8 mouse cellular contexts compared by ENCODE assay signal in the genomic region with DNA sequence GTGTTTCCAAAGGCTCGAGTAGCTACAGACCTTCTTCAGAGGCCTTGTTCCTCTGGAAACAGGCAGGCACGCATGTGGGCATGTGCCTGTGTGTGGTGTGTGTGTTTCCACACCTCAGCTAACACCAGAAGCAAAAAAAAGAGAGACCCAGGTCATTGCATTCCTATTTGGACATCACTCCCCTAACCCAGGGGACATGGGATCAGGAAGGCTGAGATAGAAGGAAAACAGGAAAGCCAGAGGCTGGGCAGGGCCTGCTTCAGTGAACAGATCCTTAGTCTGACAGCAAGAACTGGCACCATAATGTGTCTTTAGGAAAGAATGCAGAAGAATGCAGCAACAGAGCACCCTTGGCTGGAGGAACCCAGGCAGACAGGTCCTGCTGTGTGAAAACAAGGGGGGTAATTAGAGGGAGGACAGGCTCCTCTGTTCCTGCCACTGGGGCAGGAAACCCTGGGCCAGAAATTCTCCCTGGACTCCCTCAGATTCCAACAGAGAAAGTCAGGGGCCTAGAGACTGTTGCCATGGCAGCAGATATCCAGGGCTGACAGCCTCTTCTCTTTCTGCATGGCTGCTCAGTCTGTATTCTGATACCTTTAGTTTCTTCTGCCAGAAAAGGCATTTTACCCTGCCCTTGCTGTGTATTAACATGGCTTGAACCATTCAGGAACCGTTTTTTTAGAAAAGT. TPM values are rescaled to one million over a fixed set of nuclear protein-coding genes. Genes with fewer than 3 reads are reported as not detected.
DNase-seq lines count a peak whose midpoint lies in the region; ATAC-seq and TF ChIP-seq lines count a peak whose summit lies in the region.
"Not testable (repeated sequence)": the region's sequence is repeated elsewhere in the genome, so short reads cannot be mapped to it uniquely, and the experiment has no call there.
"Had no signal": no experiment of that assay in that cellular context is flagged by ENCODE, and none has a peak within 500 bp of the region (broad histone marks: within the 10 kb centered on the region; RNA-seq: fewer than 3 reads in every experiment).

No protein-coding gene starts in this region.

- H3K4me3 ChIP-seq in forebrain, embryonic 10.5 days; forebrain, embryonic 16.5 days (replicated peaks; ENCODE audit: low read length); hindbrain, embryonic 13.5 days; kidney, embryonic 15.5 days (replicated peaks); midbrain, embryonic 11.5 days (ENCODE audit: low read depth, low read length); midbrain, postnatal 0 days (ENCODE audit: low read depth, low read length): not testable (repeated sequence)

- not testable (repeated sequence) for H3K4me2 ChIP-seq in forebrain, embryonic 16.5 days (ENCODE audit: low read length); hindbrain, embryonic 13.5 days; kidney, embryonic 15.5 days; midbrain, embryonic 11.5 days; midbrain, postnatal 0 days (ENCODE audit: low read depth, low read length, poor library complexity, severe bottlenecking)

- TF ChIP-seq CTCF in midbrain, postnatal 0 days (IDR thresholded peaks at IDR 0.05), result not testable (repeated sequence)

- peak overlapping the region; percentile 70 for H3K27ac ChIP-seq in forebrain, embryonic 10.5 days
- H3K27ac ChIP-seq in forebrain, embryonic 16.5 days (ENCODE audit: low read length); kidney, embryonic 15.5 days; midbrain, embryonic 11.5 days (ENCODE audit: low read depth, low read length): not testable (repeated sequence)
- peak overlapping the region; percentile 69 for H3K27ac ChIP-seq in hindbrain, embryonic 13.5 days
- H3K27ac ChIP-seq in midbrain, postnatal 0 days (ENCODE audit: low read depth, low read length), result peak overlapping the region; percentile 57

- DNase-seq in forebrain, embryonic 10.5 days (ENCODE audit: extremely low spot score, low spot score); midbrain, postnatal 0 days (ENCODE audit: low spot score): not testable (repeated sequence)
- DNase-seq in midbrain, embryonic 11.5 days (ENCODE audit: low spot score, missing footprints), result peak; percentile 83
- peak; percentile 17 for DNase-seq in retina, embryonic 14.5 days (ENCODE audit: low spot score)

- not testable (repeated sequence) for H3K27me3 ChIP-seq in forebrain, embryonic 10.5 days (ENCODE audit: poor library complexity, severe bottlenecking); forebrain, embryonic 16.5 days (replicated peaks; ENCODE audit: control insufficient read depth, insufficient read depth, low read length); hindbrain, embryonic 13.5 days; kidney, embryonic 15.5 days; midbrain, embryonic 11.5 days (ENCODE audit: control insufficient read depth, insufficient read depth, low read length); midbrain, postnatal 0 days (ENCODE audit: insufficient read depth, low read length)

- H3K9ac ChIP-seq in forebrain, embryonic 16.5 days (replicated peaks; ENCODE audit: low read depth, low read length); hindbrain, embryonic 13.5 days; kidney, embryonic 15.5 days; midbrain, embryonic 11.5 days (ENCODE audit: low read length); midbrain, postnatal 0 days (replicated peaks; ENCODE audit: low read length, poor library complexity, severe bottlenecking): not testable (repeated sequence)

- H3K36me3 ChIP-seq in forebrain, embryonic 10.5 days (replicated peaks); forebrain, embryonic 16.5 days (ENCODE audit: control insufficient read depth, insufficient read depth); hindbrain, embryonic 13.5 days; kidney, embryonic 15.5 days; midbrain, embryonic 11.5 days (ENCODE audit: control insufficient read depth, insufficient read depth, low read length); midbrain, postnatal 0 days (ENCODE audit: insufficient read depth, low read length): not testable (repeated sequence)

- 52% methylated on average over 3 of the region's 3 CpGs for whole genome bisulfite sequencing in forebrain, embryonic 10.5 days
- 18% methylated on average over 2 of the region's 3 CpGs for WGBS in forebrain, embryonic 16.5 days
- 44% methylated on average over 3 of the region's 3 CpGs for WGBS in hindbrain, embryonic 13.5 days
- WGBS in kidney, embryonic 15.5 days, result 47% methylated on average over 3 of the region's 3 CpGs
- 15% methylated on average over 3 of the region's 3 CpGs for WGBS in midbrain, embryonic 11.5 days
- 38% methylated on average over 3 of the region's 3 CpGs for WGBS in midbrain, postnatal 0 days

- peak; percentile 89 for ATAC-seq in forebrain, embryonic 16.5 days
- peak; percentile 92 for ATAC-seq in hindbrain, embryonic 13.5 days (ENCODE audit: low FRiP score)
- peak; percentile 94 for ATAC-seq in kidney, embryonic 15.5 days (replicated peaks; ENCODE audit: low FRiP score)
- ATAC-seq in midbrain, embryonic 11.5 days (ENCODE audit: low FRiP score), result peak; percentile 93
- ATAC-seq in midbrain, postnatal 0 days (ENCODE audit: low FRiP score), result peak; percentile 82

- peaks cover 15% of the 10 kb centered on the region for H3K4me1 ChIP-seq in forebrain, embryonic 10.5 days
- not testable (repeated sequence) for H3K4me1 ChIP-seq in forebrain, embryonic 16.5 days (replicated peaks; ENCODE audit: control insufficient read depth, insufficient read depth, low read length); hindbrain, embryonic 13.5 days (replicated peaks); kidney, embryonic 15.5 days; midbrain, embryonic 11.5 days (ENCODE audit: control insufficient read depth, insufficient read depth, low read length); midbrain, postnatal 0 days (ENCODE audit: insufficient read depth, low read length)

- not testable (repeated sequence) for H3K9me3 ChIP-seq in forebrain, embryonic 10.5 days; forebrain, embryonic 16.5 days (ENCODE audit: control insufficient read depth, low read length); hindbrain, embryonic 13.5 days; kidney, embryonic 15.5 days (replicated peaks); midbrain, embryonic 11.5 days (ENCODE audit: control insufficient read depth, low read length); midbrain, postnatal 0 days (ENCODE audit: low read length)

RNA-seq across cellular contexts. Expression of gene Tceal1, which starts 16.0 kb away (rescaled TPM):
- polyA plus RNA-seq in forebrain, embryonic 10.5 days (2016; fragmentation: Nextera tagmentation; extraction: Ambion mirVana), result 7.0 and 7.7 TPM in 2 replicates
- 21.5 and 21.7 TPM in 2 replicates for polyA plus RNA-seq in forebrain, embryonic 16.5 days (2015; fragmentation: Nextera tagmentation; extraction: Ambion mirVana)
- polyA plus RNA-seq in hindbrain, embryonic 13.5 days (2015; fragmentation: Nextera tagmentation; extraction: Ambion mirVana), result 19.6 and 21.7 TPM in 2 replicates
- polyA plus RNA-seq in kidney, embryonic 15.5 days (2015; fragmentation: Nextera tagmentation; extraction: Ambion mirVana), result 10.4 and 11.8 TPM in 2 replicates
- polyA plus RNA-seq in midbrain, embryonic 11.5 days (2014; fragmentation: Nextera tagmentation; extraction: Ambion mirVana), result 11.4 and 14.5 TPM in 2 replicates
- 21.2 and 23.2 TPM in 2 replicates for total RNA-seq in midbrain, postnatal 0 days (2014; rRNA removed)
- 24.0 and 28.0 TPM in 2 replicates for polyA plus RNA-seq in midbrain, postnatal 0 days (2015; fragmentation: Nextera tagmentation; extraction: Ambion mirVana)
- polyA plus RNA-seq: G1E had no signal

RNA-seq across cellular contexts. Expression of gene Morf4l2, which starts 51.7 kb away (rescaled TPM):
- polyA plus RNA-seq in forebrain, embryonic 10.5 days (2016; fragmentation: Nextera tagmentation; extraction: Ambion mirVana), result 557 and 569 TPM in 2 replicates
- polyA plus RNA-seq in forebrain, embryonic 16.5 days (2015; fragmentation: Nextera tagmentation; extraction: Ambion mirVana), result 581 and 603 TPM in 2 replicates
- 540 and 559 TPM in 2 replicates for polyA plus RNA-seq in hindbrain, embryonic 13.5 days (2015; fragmentation: Nextera tagmentation; extraction: Ambion mirVana)
- polyA plus RNA-seq in kidney, embryonic 15.5 days (2015; fragmentation: Nextera tagmentation; extraction: Ambion mirVana), result 557 and 568 TPM in 2 replicates
- 669 and 699 TPM in 2 replicates for polyA plus RNA-seq in midbrain, embryonic 11.5 days (2014; fragmentation: Nextera tagmentation; extraction: Ambion mirVana)
- 355 and 449 TPM in 2 replicates for total RNA-seq in midbrain, postnatal 0 days (2014; rRNA removed)
- 603 and 621 TPM in 2 replicates for polyA plus RNA-seq in midbrain, postnatal 0 days (2015; fragmentation: Nextera tagmentation; extraction: Ambion mirVana)
